Mouse (Mus musculus) stomach, embryonic 15.5 days (tissue): ENCODE results near the gene Sapcd1. TPM values are rescaled to one million over a fixed set of nuclear protein-coding genes. Genes with fewer than 3 reads are reported as not detected.
A peak's percentile ranks its signal among the peaks of the same experiment; 100 is the strongest.

Source experiments
- ATAC-seq: fragments of 200-750 bp; cut with Nextera tagmentation; 2 replicates; pipeline ENCODE4 v1.8.0; 2017; ENCODE audit warnings: low read depth, moderate number of reproducible peaks, moderate TSS enrichment; ENCODE audit not compliant: insufficient read depth, low FRiP score
- H3K27ac ChIP-seq: fragments of 300-500 bp; sonication (generic); 2 replicates; pipeline ENCODE4 v1.5.1; 2015; ENCODE audit warnings: mild to moderate bottlenecking, inconsistent platforms
- H3K27me3 ChIP-seq: fragments of 300-500 bp; sonication (generic); replicated peaks from 2 replicates; pipeline ENCODE4 v1.6.1; 2015; ENCODE audit warnings: inconsistent platforms
- H3K36me3 ChIP-seq: fragments of 300-500 bp; sonication (generic); 2 replicates; pipeline ENCODE4 v1.6.1; 2015; ENCODE audit warnings: inconsistent platforms
- H3K4me1 ChIP-seq: fragments of 300-500 bp; sonication (generic); 2 replicates; pipeline ENCODE4 v1.6.1; 2015; ENCODE audit warnings: inconsistent platforms
- H3K4me2 ChIP-seq: fragments of 300-500 bp; sonication (generic); 2 replicates; pipeline ENCODE4 v1.6.1; 2015; ENCODE audit warnings: mild to moderate bottlenecking, inconsistent platforms
- H3K4me3 ChIP-seq: fragments of 300-500 bp; sonication (generic); replicated peaks from 2 replicates; pipeline ENCODE4 v1.5.1; 2015; ENCODE audit warnings: inconsistent platforms
- H3K9ac ChIP-seq: fragments of 300-500 bp; sonication (generic); 2 replicates; pipeline ENCODE4 v1.6.1; 2015; ENCODE audit warnings: inconsistent platforms
- H3K9me3 ChIP-seq: fragments of 300-500 bp; sonication (generic); 2 replicates; pipeline ENCODE4 v1.6.1; 2016; ENCODE audit warnings: inconsistent platforms
- WGBS: fragments of 180-500 bp; shearing (Covaris S2); methylation state at CpG from one replicate; pipeline ENCODE4 v1.1.7; 2015; 5-methylcytosine and 5-hydroxymethylcytosine counted together
- polyA plus RNA-seq: library from polyadenylated mRNA; unstranded; fragments of >200 nt; fragmentation: Nextera tagmentation; extraction: Ambion mirVana; gene quantifications from 2 replicates; pipeline ENCODE4 v1.2.1, GENCODE M21; 2015

The Sapcd1 gene
- polyA plus RNA-seq = 13.2 and 14.8 TPM in 2 replicates

GRCm38 (mm10) chr17:35027277-35028068 is at the start of gene Sapcd1:
Gene Sapcd1 (minus strand): TSS chr17:35028016.
- H3K27me3 ChIP-seq = no peaks in the 10 kb centered on the region
- H3K4me3 ChIP-seq = peak within 1 kb of the TSS; percentile 20; the same call in 1 of the 2 replicates
- H3K9ac ChIP-seq = no peak within 1 kb of the TSS
- WGBS = 41% methylated on average over 13 of the region's 13 CpGs
- peak; percentile 48 for ATAC-seq
- no peaks in the 10 kb centered on the region for H3K9me3 ChIP-seq
- H3K27ac ChIP-seq = peak within 1 kb of the TSS; percentile 80
- peak within 1 kb of the TSS; percentile 34 for H3K4me2 ChIP-seq
- no peaks in the 10 kb centered on the region for H3K36me3 ChIP-seq
- H3K4me1 ChIP-seq = peaks cover 20% of the 10 kb centered on the region

GRCm38 (mm10) chr17:35077285-35077684 is 49.5 kb upstream of the Sapcd1 start:
- no peak for ATAC-seq
- H3K9ac ChIP-seq = no peak overlapping the region
- peak overlapping the region; percentile 32 for H3K4me3 ChIP-seq
- no peaks in the 10 kb centered on the region for H3K36me3 ChIP-seq
- WGBS = 46% methylated on average over 2 of the region's 2 CpGs
- H3K27ac ChIP-seq = peak overlapping the region; percentile 68
- peak overlapping the region; percentile 55 for H3K4me2 ChIP-seq
- H3K4me1 ChIP-seq = peaks cover 10% of the 10 kb centered on the region
- H3K27me3 ChIP-seq = no peaks in the 10 kb centered on the region
- H3K9me3 ChIP-seq = no peaks in the 10 kb centered on the region

- H3K4me3 ChIP-seq = peak within 1 kb of the TSS; percentile 32
- H3K4me2 ChIP-seq = peak within 1 kb of the TSS; percentile 55
- H3K27me3 ChIP-seq = no peaks in the 10 kb centered on the region
- peak within 1 kb of the TSS; percentile 68 for H3K27ac ChIP-seq
- H3K9me3 ChIP-seq = no peaks in the 10 kb centered on the region
- H3K4me1 ChIP-seq = peaks cover 10% of the 10 kb centered on the region
- H3K36me3 ChIP-seq = no peaks in the 10 kb centered on the region
- H3K9ac ChIP-seq = no peak within 1 kb of the TSS
- no peak for ATAC-seq
- 30% methylated on average over 10 of the region's 10 CpGs for WGBS
These were observed 48.8 kb upstream of the Sapcd1 start, which contains the start of gene Ly6g6e for GRCm38 (mm10) chr17:35076507-35077176. Gene Ly6g6e (plus strand): TSS chr17:35076902.

- no peaks in the 10 kb centered on the region for H3K36me3 ChIP-seq
- no peak overlapping the region for H3K4me2 ChIP-seq
- H3K9me3 ChIP-seq = no peaks in the 10 kb centered on the region
- no peak for ATAC-seq
- no peak overlapping the region for H3K27ac ChIP-seq
- H3K9ac ChIP-seq = no peak overlapping the region
- H3K27me3 ChIP-seq = no peaks in the 10 kb centered on the region
- H3K4me1 ChIP-seq = peaks cover 7% of the 10 kb centered on the region
- WGBS = 46% methylated on average over 17 of the region's 17 CpGs
- H3K4me3 ChIP-seq = no peak overlapping the region
These were observed 46.3 kb upstream of the Sapcd1 start for GRCm38 (mm10) chr17:35074097-35074496.

GRCm38 (mm10) chr17:35071454-35071853 is 43.6 kb upstream of the Sapcd1 start:
- no peak overlapping the region for H3K4me2 ChIP-seq
- ATAC-seq = no peak
- H3K4me3 ChIP-seq = no peak overlapping the region
- 0 out of 2 replicates have a peak, but pooled peaks cover 5% of the 10 kb centered on the region for H3K27me3 ChIP-seq
- no peaks in the 10 kb centered on the region for H3K9me3 ChIP-seq
- 0 out of 2 replicates have a peak, but pooled peaks cover 2% of the 10 kb centered on the region for H3K4me1 ChIP-seq
- H3K9ac ChIP-seq = no peak overlapping the region
- 72% methylated on average over 9 of the region's 9 CpGs for WGBS
- H3K36me3 ChIP-seq = no peaks in the 10 kb centered on the region
- no peak overlapping the region for H3K27ac ChIP-seq

GRCm38 (mm10) chr17:35070556-35071229 is 42.9 kb upstream of the Sapcd1 start:
- no peaks in the 10 kb centered on the region for H3K9me3 ChIP-seq
- 35% methylated on average over 6 of the region's 6 CpGs for WGBS
- 0 out of 2 replicates have a peak, but pooled peaks cover 6% of the 10 kb centered on the region for H3K27me3 ChIP-seq
- no peaks in the 10 kb centered on the region for H3K36me3 ChIP-seq
- peaks cover under 1% of the 10 kb centered on the region; the same call in 1 of the 2 replicates for H3K4me1 ChIP-seq
- H3K4me2 ChIP-seq = no peak overlapping the region
- no peak overlapping the region for H3K9ac ChIP-seq
- peak; percentile 44; the same call in 1 of the 2 replicates for ATAC-seq
- H3K27ac ChIP-seq = peak overlapping the region; percentile 52; the same call in 1 of the 2 replicates
- H3K4me3 ChIP-seq = no peak overlapping the region

GRCm38 (mm10) chr17:35068213-35068914 is 40.5 kb upstream of the Sapcd1 start:
- H3K4me1 ChIP-seq = peaks cover 23% of the 10 kb centered on the region
- no peak overlapping the region for H3K9ac ChIP-seq
- H3K27ac ChIP-seq = no peak overlapping the region
- H3K4me3 ChIP-seq = no peak overlapping the region
- no peak overlapping the region for H3K4me2 ChIP-seq
- no peaks in the 10 kb centered on the region for H3K36me3 ChIP-seq
- 65% methylated on average over 17 of the region's 17 CpGs for WGBS
- H3K9me3 ChIP-seq = no peaks in the 10 kb centered on the region
- 0 out of 2 replicates have a peak, but pooled peaks cover 6% of the 10 kb centered on the region for H3K27me3 ChIP-seq
- ATAC-seq = no peak

GRCm38 (mm10) chr17:35066084-35066483 is 38.3 kb upstream of the Sapcd1 start, which contains the start of gene Mpig6b:
Gene Mpig6b (minus strand): TSS chr17:35066184.
- H3K27me3 ChIP-seq = 0 out of 2 replicates have a peak, but pooled peaks cover 6% of the 10 kb centered on the region
- H3K4me1 ChIP-seq = peaks cover 37% of the 10 kb centered on the region
- H3K36me3 ChIP-seq = peaks cover 7% of the 10 kb centered on the region
- ATAC-seq = no peak
- H3K9me3 ChIP-seq = no peaks in the 10 kb centered on the region
- peak within 1 kb of the TSS; percentile 61 for H3K4me2 ChIP-seq
- WGBS = 57% methylated on average over 10 of the region's 10 CpGs
- H3K27ac ChIP-seq = peak within 1 kb of the TSS; percentile 84
- H3K9ac ChIP-seq = no peak within 1 kb of the TSS
- peak within 1 kb of the TSS; percentile 35 for H3K4me3 ChIP-seq

GRCm38 (mm10) chr17:35064951-35065947 is 37.4 kb upstream of the Sapcd1 start, which contains the start of gene Ly6g6c:
Gene Ly6g6c (plus strand): TSS chr17:35065388.
- H3K4me2 ChIP-seq = peak within 1 kb of the TSS; percentile 61
- peak within 1 kb of the TSS; percentile 84 for H3K27ac ChIP-seq
- H3K4me1 ChIP-seq = peaks cover 45% of the 10 kb centered on the region
- H3K36me3 ChIP-seq = peaks cover 15% of the 10 kb centered on the region
- no peak within 1 kb of the TSS for H3K9ac ChIP-seq
- no peaks in the 10 kb centered on the region for H3K9me3 ChIP-seq
- 0 out of 2 replicates have a peak, but pooled peaks cover 6% of the 10 kb centered on the region for H3K27me3 ChIP-seq
- WGBS = 4% methylated on average over 48 of the region's 48 CpGs
- ATAC-seq = peak; percentile 74
- peak within 1 kb of the TSS; percentile 35 for H3K4me3 ChIP-seq

GRCm38 (mm10) chr17:35064378-35064877 is 36.6 kb upstream of the Sapcd1 start:
- Histone ChIP-seq H3K27me3 (0 out of 2 replicates have a peak, but pooled peaks cover 6% of the 10 kb centered on the region), H3K9me3 (no peaks in the 10 kb centered on the region), H3K4me3 (peak overlapping the region; percentile 35), H3K4me2 (peak overlapping the region; percentile 61), H3K36me3 (peaks cover 17% of the 10 kb centered on the region), H3K4me1 (peaks cover 51% of the 10 kb centered on the region), H3K9ac (no peak overlapping the region), H3K27ac (peak overlapping the region; percentile 84)
- WGBS = 28% methylated on average over 10 of the region's 10 CpGs
- 0 out of 2 replicates have a peak, but pooled peaks have one; percentile 1 for ATAC-seq
